Mouse (Mus musculus) heart, postnatal 0 days (tissue): ENCODE measurements around the gene Allc. TPM values are rescaled to one million over a fixed set of nuclear protein-coding genes. Genes with fewer than 3 reads are reported as not detected.
A peak's percentile ranks its signal among the peaks of the same experiment; 100 is the strongest.

ENCODE experiments used
- ATAC-seq: fragments of 200-750 bp; cut with Nextera tagmentation; 2 replicates; pipeline ENCODE4 v1.8.0; 2017; ENCODE audit warnings: low read depth, moderate number of reproducible peaks, moderate library complexity; ENCODE audit not compliant: insufficient read depth
- DNase-seq: peaks from one replicate; pipeline ENCODE4 v3.0.0-alpha.2; 2016; ENCODE audit warnings: low spot score
- H3K27ac ChIP-seq: fragments of 300-500 bp; sonication (generic); 2 replicates; pipeline ENCODE4 v1.5.1; 2014; ENCODE audit warnings: low read depth, mild to moderate bottlenecking
- H3K27me3 ChIP-seq: fragments of 300-500 bp; sonication (generic); 2 replicates; pipeline ENCODE4 v1.6.1; 2014; ENCODE audit warnings: low read length, mixed read lengths; ENCODE audit not compliant: control insufficient read depth, insufficient read depth
- H3K36me3 ChIP-seq: fragments of 300-500 bp; sonication (generic); replicated peaks from 2 replicates; pipeline ENCODE4 v1.6.1; 2014; ENCODE audit warnings: low read length, mixed read lengths; ENCODE audit not compliant: control insufficient read depth, insufficient read depth
- H3K4me1 ChIP-seq: fragments of 300-500 bp; sonication (generic); 2 replicates; pipeline ENCODE4 v1.6.1; 2014; ENCODE audit warnings: antibody characterized with exemption; ENCODE audit not compliant: control insufficient read depth, insufficient read depth
- H3K4me2 ChIP-seq: fragments of 300-500 bp; sonication (generic); 2 replicates; pipeline ENCODE4 v1.6.1; 2014; ENCODE audit warnings: low read depth, mild to moderate bottlenecking, low read length, moderate library complexity
- H3K4me3 ChIP-seq: fragments of 300-500 bp; sonication (generic); 2 replicates; pipeline ENCODE4 v1.5.1; 2014; ENCODE audit warnings: low read depth, low read length
- H3K9ac ChIP-seq: fragments of 300-500 bp; sonication (generic); replicated peaks from 2 replicates; pipeline ENCODE4 v1.6.1; 2014; ENCODE audit warnings: low read depth, low read length, mixed read lengths
- H3K9me3 ChIP-seq: fragments of 300-500 bp; sonication (generic); replicated peaks from 2 replicates; pipeline ENCODE4 v1.6.1; 2016; ENCODE audit warnings: low read length; ENCODE audit not compliant: control insufficient read depth
- CTCF ChIP-seq: IDR thresholded peaks from 2 replicates; pipeline ENCODE4 v1.5.1; 2016; ENCODE audit warnings: antibody characterized with exemption, control low read depth, low read depth
- EP300 ChIP-seq: IDR thresholded peaks from 2 replicates; pipeline ENCODE4 v1.6.1; 2016; ENCODE audit warnings: antibody characterized with exemption, low read depth
- WGBS: fragments of 180-500 bp; shearing (Covaris S2); extraction: QIAGEN DNeasy Blood & Tissue Kit; methylation state at CpG from one replicate; pipeline ENCODE4 v1.1.7; 2014; 5-methylcytosine and 5-hydroxymethylcytosine counted together
- polyA plus RNA-seq: library from polyadenylated mRNA; unstranded; fragments of >200 nt; fragmentation: Nextera tagmentation; extraction: Ambion mirVana; gene quantifications from 2 replicates; pipeline ENCODE4 v1.2.1, GENCODE M21; 2015
- total RNA-seq: library from RNA; depleted of rRNA; stranded (reverse); fragments of >200 nt; gene quantifications from 2 replicates; pipeline ENCODE4 v1.2.3, GENCODE M21; 2014; ENCODE audit warnings: low replicate concordance

Gene Allc
- total and polyA plus RNA-seq, 2 experiments from 2014 or later = not detected

DNA sequence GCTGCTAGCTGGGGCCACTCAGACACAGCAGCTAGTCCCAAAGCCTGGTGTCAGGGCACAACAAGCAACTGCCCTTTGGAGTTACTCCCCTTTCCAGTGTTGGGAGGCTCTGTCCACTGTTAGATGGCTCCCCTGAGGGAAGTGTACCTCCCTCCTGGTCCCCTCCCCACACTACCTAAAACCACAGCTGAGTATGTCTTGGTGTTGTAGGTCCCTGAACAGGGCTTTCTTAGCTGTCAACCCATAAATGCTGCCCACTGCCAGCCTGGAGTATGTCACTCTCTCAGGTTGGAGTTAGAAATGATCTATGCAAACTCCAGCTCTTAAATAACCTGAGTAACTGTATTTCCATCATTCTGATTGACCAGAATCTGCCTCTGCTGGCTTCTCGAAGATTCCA is 40.3 kb upstream of the Allc start:
- H3K27ac ChIP-seq = peak overlapping the region; percentile 40; the same call in 1 of the 2 replicates
- H3K4me1 ChIP-seq = peaks cover 10% of the 10 kb centered on the region
- H3K4me3 ChIP-seq = no peak overlapping the region
- 67% methylated on average over 1 of the region's 1 CpGs for WGBS
- TF ChIP-seq CTCF (no peak), EP300 (no peak)
- no peak overlapping the region for H3K9ac ChIP-seq
- H3K36me3 ChIP-seq = no peaks in the 10 kb centered on the region
- no peaks in the 10 kb centered on the region for H3K27me3 ChIP-seq
- peak overlapping the region; percentile 6 for H3K4me2 ChIP-seq
- DNase-seq (no peak), ATAC-seq (no peak)
- H3K9me3 ChIP-seq = no peaks in the 10 kb centered on the region

DNA sequence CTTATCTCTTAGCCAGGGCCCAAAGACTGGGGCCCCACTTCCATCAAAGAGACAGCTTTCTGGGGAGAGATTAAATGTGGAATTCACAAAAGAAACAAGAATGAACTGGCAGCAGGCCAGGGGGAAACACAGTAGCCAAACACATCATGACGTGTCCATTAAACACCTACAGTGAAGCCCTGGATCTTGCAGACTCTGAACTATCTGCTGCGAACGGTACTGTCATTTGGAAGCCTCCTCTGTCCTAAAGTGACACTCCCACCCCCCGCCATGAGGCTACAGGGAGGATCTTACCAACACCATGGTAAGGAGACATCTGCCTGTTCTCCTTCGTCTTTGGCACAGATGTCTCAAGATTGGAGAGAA is 39.8 kb upstream of the Allc start:
- Histone ChIP-seq H3K27me3 (no peaks in the 10 kb centered on the region), H3K9ac (no peak overlapping the region; the same call in 1 of the 2 replicates), H3K9me3 (no peaks in the 10 kb centered on the region), H3K27ac (0 out of 2 replicates have a peak overlapping the region, but pooled peaks have one; percentile 41), H3K4me1 (peaks cover 10% of the 10 kb centered on the region), H3K36me3 (no peaks in the 10 kb centered on the region), H3K4me2 (peak overlapping the region; percentile 44), H3K4me3 (no peak overlapping the region)
- no peak for TF ChIP-seq EP300
- no peak for TF ChIP-seq CTCF
- 25% methylated on average over 5 of the region's 5 CpGs for WGBS
- DNase-seq (no peak), ATAC-seq (no peak)

DNA sequence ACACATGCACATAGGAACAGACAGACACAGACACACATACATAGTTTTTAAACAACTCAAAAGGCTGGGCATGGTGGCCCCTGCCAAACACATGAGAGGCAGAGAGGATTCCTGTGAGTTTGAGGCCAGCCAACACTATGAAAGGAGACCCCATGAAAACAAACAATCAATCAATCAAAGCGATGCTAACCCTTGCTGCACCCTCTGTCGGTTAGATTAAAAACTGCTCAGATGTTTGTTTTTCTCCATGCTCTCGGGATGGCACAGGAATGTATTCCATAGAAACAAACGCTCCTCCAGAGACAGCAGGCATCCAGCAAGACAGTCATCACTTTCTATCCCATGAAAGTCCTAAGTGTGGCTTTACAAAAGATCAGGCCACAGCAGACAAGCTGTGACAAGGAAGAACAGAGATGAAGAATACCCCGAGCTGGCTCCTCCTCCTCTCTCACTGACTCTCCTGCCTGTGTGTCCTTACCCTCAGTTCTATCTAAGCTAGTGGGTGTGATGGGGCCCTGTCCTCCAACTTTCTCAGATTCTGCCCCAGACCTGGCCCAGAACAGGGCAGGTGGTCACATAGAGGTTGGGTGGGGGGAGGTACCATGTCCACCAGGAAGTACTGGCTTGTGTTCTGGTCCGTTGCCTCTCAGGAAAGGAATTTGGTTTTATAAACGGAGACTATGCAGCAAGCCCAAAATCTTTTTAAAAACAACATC is 39.3 kb upstream of the Allc start:
- Histone ChIP-seq H3K4me2 (peak overlapping the region; percentile 44), H3K36me3 (no peaks in the 10 kb centered on the region), H3K4me3 (peak overlapping the region; percentile 6), H3K27ac (peak overlapping the region; percentile 41; the same call in 1 of the 2 replicates), H3K4me1 (peaks cover 10% of the 10 kb centered on the region), H3K9me3 (no peaks in the 10 kb centered on the region), H3K27me3 (no peaks in the 10 kb centered on the region), H3K9ac (no peak overlapping the region; the same call in 1 of the 2 replicates)
- DNase-seq = no peak
- no peak for TF ChIP-seq EP300
- peak; percentile 15; the same call in 1 of the 2 replicates for TF ChIP-seq CTCF
- 9% methylated on average over 7 of the region's 7 CpGs for WGBS
- ATAC-seq = no peak

DNA sequence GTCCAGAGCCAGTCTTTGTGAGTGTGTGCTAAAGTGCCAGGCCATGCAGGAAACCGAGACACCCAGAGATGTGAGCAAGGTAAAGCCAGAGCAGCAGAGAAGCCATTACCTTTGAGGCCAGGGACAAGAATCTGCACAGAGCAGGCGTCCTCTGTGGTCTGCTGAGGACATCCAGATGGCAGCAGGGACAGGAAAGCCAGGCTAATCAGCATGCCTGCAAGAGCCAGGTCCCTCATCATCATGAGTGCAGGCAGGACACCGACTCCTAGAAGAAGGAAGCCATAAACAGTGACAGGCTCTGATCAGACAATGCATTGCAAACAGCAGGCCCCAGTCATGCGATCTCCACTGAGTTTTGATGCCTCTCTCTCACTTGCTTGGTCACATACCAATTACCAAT is 35.0 kb upstream of the Allc start:
- Histone ChIP-seq H3K4me3 (no peak overlapping the region), H3K4me2 (no peak overlapping the region), H3K27ac (no peak overlapping the region), H3K27me3 (no peaks in the 10 kb centered on the region), H3K9ac (no peak overlapping the region), H3K36me3 (no peaks in the 10 kb centered on the region), H3K4me1 (peaks cover 6% of the 10 kb centered on the region), H3K9me3 (no peaks in the 10 kb centered on the region)
- DNase-seq (no peak), ATAC-seq (no peak)
- 55% methylated on average over 4 of the region's 4 CpGs for WGBS
- TF ChIP-seq CTCF (no peak), EP300 (no peak)

DNA sequence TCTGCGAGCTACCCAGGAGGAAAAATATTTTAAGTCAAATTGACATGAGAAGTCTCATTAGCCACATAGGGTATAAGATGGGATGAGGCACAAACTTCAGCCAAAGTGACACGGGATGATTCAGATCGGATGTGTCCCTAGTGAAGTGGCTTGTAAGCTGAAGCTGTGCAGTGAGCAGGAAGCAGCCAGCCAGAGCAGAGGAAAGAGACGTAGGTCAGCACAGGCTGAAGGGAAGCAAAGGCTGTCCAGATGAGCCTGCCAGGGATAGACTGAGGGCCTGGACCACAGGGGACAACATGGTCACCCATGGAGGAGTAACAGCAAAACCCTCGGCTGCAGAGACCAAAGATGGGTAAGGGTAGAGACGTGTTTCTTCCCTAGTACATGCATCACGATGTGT is 32.1 kb upstream of the Allc start:
- Histone ChIP-seq H3K9me3 (no peaks in the 10 kb centered on the region), H3K9ac (no peak overlapping the region), H3K4me1 (no peaks in the 10 kb centered on the region), H3K4me3 (no peak overlapping the region), H3K27me3 (no peaks in the 10 kb centered on the region), H3K36me3 (no peaks in the 10 kb centered on the region), H3K4me2 (no peak overlapping the region), H3K27ac (no peak overlapping the region)
- 60% methylated on average over 7 of the region's 7 CpGs for WGBS
- no peak for ATAC-seq
- TF ChIP-seq CTCF (no peak), EP300 (no peak)
- DNase-seq = no peak

DNA sequence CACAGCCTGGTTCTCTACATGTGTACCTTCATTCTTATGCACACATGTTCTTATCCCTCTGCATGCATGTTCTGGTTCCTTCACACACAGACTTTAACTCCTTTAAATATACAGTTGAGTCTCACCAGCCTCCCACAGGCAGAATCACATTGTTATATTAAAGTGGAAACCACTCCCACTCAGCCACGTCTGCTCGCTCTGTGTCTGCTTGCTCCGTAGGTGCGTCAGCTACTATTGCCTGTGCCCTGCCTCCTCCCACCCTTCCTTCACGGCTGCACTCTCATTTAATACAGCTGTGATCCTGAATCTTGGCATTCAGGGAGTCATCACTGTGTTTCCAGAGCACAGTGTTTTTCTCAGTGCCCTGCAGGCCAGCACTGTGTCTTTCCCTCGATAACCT is 30.1 kb upstream of the Allc start:
- Histone ChIP-seq H3K4me1 (0 out of 2 replicates have a peak, but pooled peaks cover 4% of the 10 kb centered on the region), H3K9ac (no peak overlapping the region)

More for the DNA sequence above, 30.1 kb upstream of the Allc start:
- DNase-seq (no peak), ATAC-seq (no peak)
- no peaks in the 10 kb centered on the region for H3K36me3 ChIP-seq
- H3K9me3 ChIP-seq = no peaks in the 10 kb centered on the region
- no peak overlapping the region for H3K4me2 ChIP-seq
- H3K4me3 ChIP-seq = no peak overlapping the region
- WGBS = 51% methylated on average over 6 of the region's 6 CpGs
- no peaks in the 10 kb centered on the region for H3K27me3 ChIP-seq
- H3K27ac ChIP-seq = no peak overlapping the region
- no peak for TF ChIP-seq CTCF
- TF ChIP-seq EP300 = no peak
